Mouse (Mus musculus) monocyte, adult 2 months (primary cell): ENCODE data around the gene Gpr6.

ENCODE experiments used
- DNase-seq, 2 experiments: peaks; one replicate each; pipeline ENCODE4 v3.0.0; 2022; ENCODE audit warnings: low spot score in 2 of 2, low read depth in 1 of 2

The Gpr6 gene

DNA sequence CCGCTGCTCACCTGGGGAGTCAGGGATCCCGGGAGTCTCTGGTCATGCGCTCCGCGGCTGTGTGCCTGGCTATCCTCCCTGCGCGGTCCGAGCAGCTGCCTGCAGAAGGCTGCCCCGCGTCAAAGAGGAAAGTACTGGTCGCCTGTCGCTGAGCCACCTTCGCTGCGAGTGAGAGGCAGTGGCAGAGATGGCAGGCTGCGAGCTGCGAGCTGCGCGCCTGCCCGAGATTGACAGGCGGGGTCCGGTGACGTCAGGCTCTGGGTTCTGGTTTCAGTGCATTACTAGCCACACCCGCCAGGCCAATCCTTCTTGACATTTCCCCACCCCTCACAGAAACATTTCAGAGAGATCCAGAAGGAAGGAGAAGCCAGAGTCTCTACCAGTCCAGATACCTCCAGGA, at the start of gene Gpr6:
Gene Gpr6 (minus strand): TSS at position 170 of the 400 bp plus-strand sequence.
- no peak for DNase-seq

DNA sequence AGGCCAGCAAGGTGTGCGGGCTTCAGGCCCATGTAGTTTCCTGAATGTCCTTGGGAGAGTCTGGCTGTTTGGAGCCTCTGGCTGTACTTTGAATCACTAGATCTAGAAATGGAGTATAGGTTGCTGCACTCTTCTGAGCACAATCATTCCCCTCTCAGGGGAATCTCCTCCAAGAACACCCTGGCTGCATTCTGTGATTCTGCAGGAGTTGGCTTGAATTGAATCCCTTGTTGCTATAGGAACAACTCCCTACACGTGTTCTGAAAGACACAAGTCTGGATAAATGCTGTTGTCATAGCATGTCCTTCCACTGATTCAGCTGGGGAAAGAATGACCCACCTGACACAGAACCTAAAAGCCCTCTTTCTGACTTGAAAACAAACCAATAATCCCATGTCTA, 28.0 kb upstream of the Gpr6 start:
- DNase-seq = no peak

DNA sequence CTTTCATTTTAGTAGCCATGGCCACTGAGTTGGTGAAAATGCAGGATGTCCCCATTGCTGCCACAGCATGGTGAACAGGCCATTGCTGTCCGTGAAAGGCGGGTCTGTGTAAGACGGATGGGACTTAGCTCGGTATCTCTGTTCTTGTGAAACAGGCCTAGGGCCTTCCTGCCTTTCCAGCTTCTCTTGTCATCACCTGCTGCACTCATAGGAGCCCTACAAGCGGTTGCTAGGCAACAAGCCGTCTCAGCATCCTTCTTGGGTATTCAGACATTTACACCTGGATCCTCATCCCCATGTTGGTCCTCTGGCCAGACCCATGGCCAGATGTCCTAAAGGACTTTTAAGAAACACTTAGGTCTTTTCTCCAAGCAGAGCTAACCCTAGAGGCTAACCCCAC, 26.1 kb upstream of the Gpr6 start:
- DNase-seq = no peak

DNA sequence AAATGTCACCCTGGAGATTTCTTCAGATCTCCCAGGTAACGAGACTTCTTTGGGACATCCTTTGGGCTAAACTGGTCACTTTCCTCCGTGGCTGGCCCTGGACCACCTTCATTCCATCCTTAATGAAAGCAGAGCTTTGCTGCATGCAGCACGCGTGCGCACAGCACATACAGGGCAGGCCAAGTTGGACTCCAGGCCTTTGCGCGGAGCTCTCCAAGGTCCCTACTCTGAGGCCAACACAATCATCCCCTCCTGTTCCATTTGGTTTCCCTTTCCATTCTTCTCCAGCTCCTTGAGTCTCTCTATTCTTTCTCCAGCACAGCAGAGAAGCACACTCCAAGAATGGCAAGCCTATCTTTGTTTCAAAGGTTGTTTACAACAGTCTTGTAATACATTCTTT, 16.8 kb upstream of the Gpr6 start:
- DNase-seq = no peak

DNA sequence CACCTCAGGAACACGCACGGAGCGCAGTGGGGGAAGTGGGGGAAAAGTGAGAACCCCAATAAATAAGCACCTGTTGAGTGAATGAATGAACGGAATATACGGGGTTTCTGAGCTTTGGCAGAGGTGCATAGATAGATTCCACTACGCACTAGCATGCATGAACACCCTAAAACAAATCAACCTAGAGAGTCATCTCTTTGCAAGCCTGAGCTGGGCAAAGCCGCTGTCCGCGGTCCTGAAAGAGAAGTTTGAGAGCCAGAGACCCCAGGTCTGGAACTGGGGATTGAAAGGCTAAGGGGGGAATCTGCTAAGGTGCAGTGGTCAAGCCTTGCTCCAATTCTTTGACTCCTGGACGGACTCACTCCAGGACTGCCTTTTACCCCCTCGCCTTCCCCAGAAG, 389 bp downstream of the Gpr6 start:
- no peak for DNase-seq

DNA sequence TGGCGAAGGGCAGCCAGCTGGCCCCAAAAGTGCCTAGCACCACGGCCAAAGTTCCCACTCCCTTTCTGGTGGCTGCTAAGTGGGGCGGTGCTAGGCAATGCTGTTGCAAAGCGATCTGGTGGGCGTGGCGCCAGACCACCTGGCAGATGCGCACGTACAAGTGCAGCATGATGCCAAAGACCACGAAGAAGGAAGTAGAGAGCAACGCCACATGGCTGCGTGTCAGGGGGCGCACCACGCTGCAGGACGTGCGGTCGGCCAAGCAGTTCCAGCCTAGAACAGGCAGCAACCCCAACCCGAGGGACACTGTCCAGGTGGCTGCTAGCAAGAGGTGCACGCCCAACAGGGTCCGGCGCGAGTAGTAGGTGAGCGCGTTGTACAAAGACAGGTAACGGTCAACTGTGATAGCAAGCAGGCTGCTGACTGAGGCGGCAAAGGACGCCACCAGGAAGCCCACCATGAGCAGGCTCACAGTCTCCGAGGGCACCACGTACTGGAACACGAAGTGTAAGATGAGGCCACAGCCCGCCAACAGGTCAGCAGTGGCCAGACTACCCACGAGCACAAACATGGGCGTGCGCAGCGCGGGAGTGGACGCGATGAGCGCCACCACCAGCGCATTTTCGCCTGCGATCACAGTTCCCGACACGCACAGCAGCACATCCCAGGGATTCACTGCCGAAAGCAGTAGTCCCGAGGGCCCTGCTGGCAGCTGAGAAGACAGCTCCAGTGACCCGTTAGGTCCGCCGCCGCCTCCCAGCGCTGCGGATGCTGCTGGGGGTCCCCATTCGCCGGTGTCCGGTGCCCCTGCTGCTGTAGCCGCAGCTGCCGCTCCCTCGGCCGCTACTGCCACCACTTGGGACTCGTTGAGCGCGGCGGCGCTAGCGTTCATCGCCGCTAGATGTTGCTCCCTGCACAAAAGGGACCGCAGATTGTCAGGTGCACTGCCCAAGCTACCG, 1.1 kb downstream of the Gpr6 start:
- no peak for DNase-seq

DNA sequence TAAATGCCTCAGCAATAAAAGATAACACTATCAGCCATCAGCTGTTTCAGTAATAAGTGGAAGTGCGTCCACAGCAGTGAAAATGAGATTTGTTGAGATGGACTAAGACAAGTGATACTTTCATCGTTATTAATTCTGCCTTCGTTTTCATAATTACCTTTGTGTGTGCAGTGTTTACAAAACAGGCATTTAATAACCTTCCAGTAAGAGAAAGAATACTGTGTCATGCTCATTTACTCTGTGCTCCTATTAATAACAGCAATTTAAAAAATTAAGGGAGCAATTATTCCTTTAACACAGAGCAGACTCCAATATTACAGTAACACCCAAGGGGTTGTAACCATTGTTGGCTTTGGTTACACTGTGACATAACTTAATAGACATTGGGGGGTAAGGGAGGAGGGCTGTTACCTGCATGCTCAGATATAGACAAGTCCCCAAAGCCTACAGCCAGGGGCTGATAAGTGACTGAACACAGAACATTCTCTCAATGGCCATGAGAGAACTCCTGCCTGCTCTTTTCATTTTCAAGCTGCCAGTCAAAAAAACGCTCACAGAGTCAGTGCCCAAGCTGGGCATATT, 11.7 kb downstream of the Gpr6 start:
- no peak for DNase-seq

DNA sequence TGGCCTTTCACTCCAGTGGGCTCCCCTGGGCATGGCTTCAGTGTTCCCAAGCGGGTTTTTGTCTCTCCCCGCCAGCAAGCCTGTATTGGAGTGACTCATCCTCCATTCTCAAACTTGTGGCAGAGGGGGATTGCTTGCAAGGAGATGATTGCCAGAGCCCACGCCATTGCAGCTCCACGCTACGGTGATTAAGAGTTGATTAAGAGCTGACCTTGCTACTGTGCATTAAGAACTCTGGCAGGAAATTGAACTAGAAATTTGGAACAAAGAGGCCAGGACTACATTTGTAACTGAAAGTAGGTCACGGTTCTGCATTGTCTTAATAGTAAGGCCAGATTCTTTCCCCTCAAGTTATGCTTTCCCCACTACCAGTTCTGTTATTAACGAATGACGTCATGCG, 16.5 kb downstream of the Gpr6 start:
- no peak for DNase-seq

DNA sequence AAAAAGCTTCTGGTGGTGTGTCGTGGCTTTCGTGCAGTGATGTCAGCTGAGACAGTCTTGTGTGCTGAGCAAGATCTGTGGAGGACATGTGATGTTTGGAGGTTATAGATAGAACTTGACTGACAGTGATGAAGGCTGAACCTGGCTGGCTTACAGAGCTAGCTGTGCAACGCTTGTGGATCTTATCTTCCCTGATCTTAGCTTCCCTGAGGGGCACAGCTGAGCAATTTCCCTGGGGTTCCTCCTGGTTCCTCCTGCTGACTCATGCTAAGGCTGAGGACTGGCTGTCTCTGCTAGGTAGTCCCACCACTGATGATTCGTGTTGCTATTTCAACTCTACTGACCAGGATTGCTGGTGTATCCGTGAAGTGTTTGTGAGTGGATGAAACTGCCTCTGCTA, 18.1 kb downstream of the Gpr6 start:
- no peak for DNase-seq

DNA sequence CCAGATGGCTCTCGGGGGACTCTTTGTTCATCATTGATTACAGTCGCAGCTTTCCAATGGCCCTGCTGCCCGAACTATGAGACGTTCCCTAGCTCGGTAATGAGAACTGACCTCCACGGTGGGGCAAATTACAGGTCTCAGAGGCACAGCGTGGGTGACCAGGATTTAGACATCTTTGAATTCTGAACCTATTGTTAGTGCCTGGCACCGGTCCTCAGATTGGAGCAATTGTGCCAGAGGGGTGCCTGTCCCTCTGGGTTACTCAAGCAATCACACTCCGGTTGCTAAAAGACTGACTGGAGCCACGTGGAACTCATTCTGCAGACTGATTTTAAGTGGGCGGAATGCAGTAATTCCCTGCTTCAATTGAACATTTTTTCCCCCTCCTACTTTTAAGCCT, 29.8 kb downstream of the Gpr6 start:
- no peak for DNase-seq

DNA sequence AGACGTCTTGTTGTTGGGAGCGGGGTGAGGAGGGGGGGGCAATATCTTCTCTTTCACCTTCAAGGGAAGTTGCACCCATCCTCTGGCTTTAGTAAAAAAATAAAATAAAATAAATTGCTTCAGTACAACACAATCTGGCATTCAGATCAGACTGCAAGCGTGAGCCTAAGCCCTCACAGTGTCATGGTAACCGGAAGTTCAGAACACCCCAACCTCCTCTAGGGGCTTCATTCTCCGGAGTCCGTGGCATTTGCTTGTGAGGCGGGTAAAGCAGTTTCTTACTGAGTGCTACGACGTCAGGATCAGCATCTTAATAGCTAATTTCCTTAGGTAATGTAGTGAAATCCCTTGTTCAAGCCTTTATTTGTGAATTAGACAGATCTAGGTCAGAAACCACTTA, 30.6 kb downstream of the Gpr6 start:
- no peak for DNase-seq

DNA sequence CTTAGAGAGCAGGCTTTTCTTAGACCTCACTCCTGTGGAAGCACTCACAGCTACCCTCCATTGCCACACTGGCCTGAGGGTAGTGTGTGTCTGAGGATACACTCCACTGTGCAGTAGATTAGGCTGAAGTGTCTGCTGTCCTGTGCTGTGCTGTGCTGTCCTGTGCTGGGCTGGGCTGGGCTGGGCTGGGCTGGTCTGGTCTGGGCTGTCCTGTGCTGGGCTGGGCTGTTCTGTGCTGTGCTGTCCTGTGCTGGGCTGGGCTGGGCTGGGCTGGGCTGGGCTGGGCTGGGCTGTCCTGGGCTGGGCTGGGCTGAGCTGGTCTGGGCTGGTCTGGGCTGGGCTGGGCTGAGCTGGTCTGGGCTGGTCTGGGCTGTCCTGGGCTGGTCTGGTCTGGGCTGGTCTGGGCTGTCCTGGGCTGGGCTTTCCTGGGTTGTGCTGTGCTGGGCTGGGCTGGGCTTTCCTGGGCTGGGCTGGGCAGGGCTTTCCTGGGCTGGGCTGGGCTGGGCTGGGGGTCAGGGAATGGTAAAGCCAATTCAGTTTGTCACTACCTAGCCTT, 31.5 kb downstream of the Gpr6 start:
- no peak for DNase-seq

DNA sequence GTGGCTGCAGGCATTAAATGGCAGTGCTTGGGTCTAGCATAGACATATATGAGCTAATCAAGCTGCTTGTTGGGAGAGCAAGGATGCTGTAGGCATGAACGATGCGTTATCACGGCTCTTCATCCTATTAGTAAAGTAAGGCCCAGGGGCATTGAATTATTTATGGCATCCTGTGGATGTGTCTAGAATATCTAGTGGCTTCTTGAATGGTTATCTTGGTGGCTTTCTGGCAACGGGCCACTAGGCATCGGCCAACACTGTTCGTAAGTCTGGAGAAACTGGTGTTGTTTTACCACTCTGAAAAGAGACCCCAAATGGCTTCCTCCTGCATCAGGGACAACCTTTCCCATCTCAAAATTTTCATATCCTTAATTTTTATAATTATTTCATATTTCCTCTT, 33.6 kb downstream of the Gpr6 start:
- DNase-seq = no peak

DNA sequence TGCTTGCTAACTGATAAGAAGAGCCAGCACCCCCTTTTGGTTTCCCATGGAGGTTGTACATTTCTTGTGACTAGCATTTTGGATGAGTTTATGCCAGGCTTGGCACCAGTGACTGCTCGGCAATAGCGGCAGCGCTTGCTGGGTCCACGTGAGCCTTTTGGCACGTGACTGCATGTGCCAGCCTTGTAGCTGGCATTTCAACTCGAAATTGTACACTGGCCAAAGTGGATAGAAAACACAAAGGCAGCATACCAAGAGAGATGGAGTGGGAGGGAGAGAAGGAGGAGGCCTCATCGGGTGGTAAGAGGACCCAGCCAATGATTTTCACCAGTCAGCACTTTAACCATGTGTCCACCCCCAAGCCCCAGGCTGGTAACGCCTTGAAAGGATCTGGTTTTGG, 34.4 kb downstream of the Gpr6 start:
- no peak for DNase-seq

DNA sequence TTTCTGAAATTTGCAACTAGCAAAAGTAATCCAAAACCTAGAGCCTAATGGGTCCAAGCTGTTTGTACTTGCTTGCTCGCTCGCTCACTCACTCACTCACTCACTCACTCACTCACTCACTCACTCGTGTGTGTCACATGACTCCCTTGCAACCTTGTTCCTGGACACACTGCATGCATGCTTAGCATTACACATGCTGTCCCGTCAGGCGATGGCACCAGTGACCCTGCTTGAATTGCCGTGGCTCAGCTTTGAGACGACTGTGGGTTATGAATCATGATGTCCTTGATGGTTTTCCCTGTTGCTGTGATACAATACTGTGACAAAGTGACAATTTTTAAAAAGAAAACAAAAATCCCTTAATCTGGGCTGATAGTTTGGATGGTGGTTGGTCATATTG, 39.3 kb downstream of the Gpr6 start:
- no peak for DNase-seq

DNA sequence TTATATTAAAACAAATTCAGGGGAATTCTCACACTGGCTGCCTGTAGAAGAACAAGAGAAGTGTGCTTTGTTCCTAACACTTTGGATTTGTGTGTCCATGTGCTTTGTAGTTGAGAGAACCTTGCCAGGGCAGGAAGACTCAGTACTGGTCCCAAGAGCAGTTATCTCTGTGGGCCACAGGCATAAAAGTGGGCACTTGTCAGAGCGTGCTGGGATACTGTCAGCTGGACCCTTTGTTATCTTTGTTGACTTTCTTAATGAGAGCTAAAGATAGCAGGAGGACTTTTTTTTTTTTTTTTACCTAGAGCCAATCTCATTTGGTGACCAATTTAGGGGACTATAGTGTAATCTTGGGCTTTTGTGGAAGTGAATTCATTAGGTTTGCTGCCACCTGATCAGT, 47.2 kb downstream of the Gpr6 start:
- DNase-seq = no peak

DNA sequence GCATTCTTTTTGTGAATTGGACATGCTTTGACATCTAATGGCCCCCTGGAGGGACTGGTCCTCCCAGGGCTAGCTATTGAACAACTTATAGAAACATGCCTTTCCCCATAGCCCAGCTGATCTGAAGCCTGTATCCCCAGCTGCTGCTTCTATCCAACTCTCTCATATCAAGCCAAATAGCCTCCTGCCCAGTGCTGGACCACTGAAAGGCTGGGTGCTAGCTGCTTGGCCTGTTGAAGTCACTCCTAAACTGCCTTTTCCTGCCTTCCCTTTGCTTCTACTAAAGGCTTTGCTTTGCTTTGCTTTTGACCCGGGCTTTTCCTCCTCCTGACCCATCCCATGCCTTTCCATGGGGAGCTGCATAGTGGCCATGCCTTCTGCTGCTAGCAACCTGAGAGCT, 47.7 kb downstream of the Gpr6 start:
- no peak for DNase-seq

DNA sequence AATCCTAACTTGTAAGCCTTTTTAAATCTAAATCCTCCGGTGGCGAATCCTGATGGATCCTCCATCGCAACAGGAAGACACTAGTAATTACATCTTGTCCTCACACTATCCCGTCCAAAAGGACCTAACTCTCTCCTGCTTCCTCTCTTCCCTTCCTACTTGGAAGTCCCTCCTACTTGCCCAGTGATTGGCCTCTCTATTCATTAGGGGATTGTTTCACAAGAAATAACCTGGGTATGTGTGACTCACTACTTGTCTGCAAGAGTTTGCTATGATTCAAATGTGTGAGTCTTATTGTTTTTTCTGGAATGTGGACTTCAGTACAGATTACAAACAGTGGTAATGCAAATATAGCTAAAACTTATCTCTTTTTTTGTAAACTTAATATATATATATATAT, 49.9 kb downstream of the Gpr6 start:
- no peak for DNase-seq
